Mouse (Mus musculus): ENCODE data around the gene Spata4. TPM values are rescaled to one million over a fixed set of nuclear protein-coding genes. Genes with fewer than 3 reads are reported as not detected.
A peak's percentile ranks its signal among the peaks of the same experiment; 100 is the strongest.

Gene Spata4
- not detected for polyA plus RNA-seq (2012; fragmentation: generic; extraction: Trizol)

DNA sequence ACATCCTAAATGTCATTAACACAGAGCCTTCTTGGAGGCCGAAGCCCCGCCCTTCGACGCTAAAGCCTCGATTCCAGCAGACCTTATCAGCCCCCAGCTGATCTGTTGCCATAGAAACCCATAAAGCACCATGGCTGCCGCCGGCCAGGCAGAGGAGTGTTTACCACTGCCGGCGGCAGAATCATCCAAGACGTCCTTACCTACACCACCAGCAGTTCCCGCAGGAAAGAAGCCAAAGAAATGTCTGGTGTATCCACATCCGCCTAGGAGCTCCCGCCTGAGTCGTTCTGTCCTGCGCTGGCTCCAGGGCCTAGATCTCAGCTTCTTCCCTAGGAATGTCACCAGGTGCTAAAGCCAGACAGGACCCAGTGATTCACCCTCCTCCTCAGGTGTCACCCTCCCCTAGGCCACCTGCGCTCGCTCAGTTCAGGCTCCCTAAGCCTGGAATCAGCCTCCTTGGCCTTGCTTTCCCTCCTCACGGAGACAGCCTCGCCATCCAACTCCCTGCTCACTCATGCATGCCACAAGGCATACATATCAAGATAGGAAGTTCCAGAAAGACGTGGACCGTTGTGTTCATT is at the start of gene Spata4:
Gene Spata4 (plus strand): TSS at position 111 of the 581 bp plus-strand sequence.
- Histone ChIP-seq H3K4me3 (no peak within 1 kb of the TSS), H3ac (ENCODE audit: control insufficient read depth, insufficient read length) (no peak within 1 kb of the TSS), H3K36me3 (ENCODE audit: control insufficient read depth, insufficient read depth) (no peaks in the 10 kb centered on the region), H3K27me3 (ENCODE audit: control insufficient read depth, insufficient read depth, insufficient read length) (no peaks in the 10 kb centered on the region), H3K79me2 (ENCODE audit: control insufficient read depth, insufficient read depth) (no peaks in the 10 kb centered on the region), H3K4me2 (ENCODE audit: low read depth) (peak within 1 kb of the TSS; percentile 31)
- TF ChIP-seq MYOG (IDR thresholded peaks at IDR 0.05; ENCODE audit: control insufficient read depth in 1 of 3, insufficient read depth in 1 of 3, insufficient read length in 2 of 3, low read depth in 2 of 3) (no peak), TCF12 (IDR thresholded peaks at IDR 0.05; ENCODE audit: insufficient read depth, poor library complexity, severe bottlenecking) (no peak), CEBPB (IDR thresholded peaks at IDR 0.05; ENCODE audit: insufficient read depth, poor library complexity, severe bottlenecking) (no peak), E2F4 (IDR thresholded peaks at IDR 0.05; ENCODE audit: insufficient read depth) (no peak), USF1 (IDR thresholded peaks at IDR 0.05; ENCODE audit: low read depth) (no peak), REST (IDR thresholded peaks at IDR 0.05; ENCODE audit: insufficient read depth, insufficient read length) (no peak), TCF3 (IDR thresholded peaks at IDR 0.05; ENCODE audit: insufficient read length, low read depth) (no peak), MYOD1 (IDR thresholded peaks at IDR 0.05; ENCODE audit: control insufficient read depth in 1 of 3, insufficient read length in 2 of 3, low read depth in 2 of 3) (no peak), MAX (IDR thresholded peaks at IDR 0.05; ENCODE audit: low read depth) (no peak), POLR2AphosphoS2 (IDR thresholded peaks at IDR 0.05; ENCODE audit: insufficient read length, low read depth) (no peak), POLR2A (IDR thresholded peaks at IDR 0.05; ENCODE audit: insufficient read length, low read depth) (no peak), SRF (IDR thresholded peaks at IDR 0.05; ENCODE audit: control insufficient read depth, insufficient read length, low read depth) (no peak)

DNA sequence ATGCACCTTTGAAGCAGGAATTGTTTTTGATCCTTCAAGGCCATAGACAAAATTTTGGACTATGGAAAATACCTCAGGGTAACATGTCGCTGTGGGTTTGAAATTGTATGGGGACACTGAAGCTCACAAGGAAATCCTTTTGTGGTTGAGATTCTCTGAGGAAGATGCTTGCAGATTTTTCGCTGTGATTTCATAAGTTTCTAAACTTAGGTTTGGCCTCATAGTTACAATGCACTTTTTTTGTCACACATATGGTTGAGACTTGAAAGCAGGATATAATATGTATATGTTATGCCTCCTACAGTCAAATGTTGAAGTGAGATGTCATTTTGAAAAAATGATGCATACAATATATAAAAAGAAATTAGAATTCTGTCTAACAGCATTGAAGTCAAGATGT is 45.7 kb upstream of the Spata4 start:
- H3K4me3 ChIP-seq, result no peak overlapping the region
- no peak overlapping the region for H3ac ChIP-seq (ENCODE audit: control insufficient read depth, insufficient read length)
- H3K36me3 ChIP-seq (ENCODE audit: control insufficient read depth, insufficient read depth), result peaks cover 13% of the 10 kb centered on the region
- TF ChIP-seq MYOD1 (IDR thresholded peaks at IDR 0.05; ENCODE audit: control insufficient read depth in 1 of 3, insufficient read length in 2 of 3, low read depth in 2 of 3) (no peak), CEBPB (IDR thresholded peaks at IDR 0.05; ENCODE audit: insufficient read depth, poor library complexity, severe bottlenecking) (0 out of 2 replicates have a peak, but pooled peaks have one; percentile 32)
- H3K27me3 ChIP-seq (ENCODE audit: control insufficient read depth, insufficient read depth, insufficient read length), result no peaks in the 10 kb centered on the region
- H3K4me2 ChIP-seq (ENCODE audit: low read depth), result peak overlapping the region; percentile 88
- H3K79me2 ChIP-seq (ENCODE audit: control insufficient read depth, insufficient read depth), result peaks cover 92% of the 10 kb centered on the region

- H3K27me3 ChIP-seq (ENCODE audit: control insufficient read depth, insufficient read depth, insufficient read length), result no peaks in the 10 kb centered on the region
- H3ac ChIP-seq (ENCODE audit: control insufficient read depth, insufficient read length), result no peak overlapping the region
- no peak overlapping the region for H3K4me3 ChIP-seq
- no peak for TF ChIP-seq TCF12 (IDR thresholded peaks at IDR 0.05; ENCODE audit: insufficient read depth, poor library complexity, severe bottlenecking)
- TF ChIP-seq MAX (IDR thresholded peaks at IDR 0.05; ENCODE audit: low read depth), result no peak
- TF ChIP-seq E2F4 (IDR thresholded peaks at IDR 0.05; ENCODE audit: insufficient read depth), result no peak
- no peak for TF ChIP-seq POLR2AphosphoS2 (IDR thresholded peaks at IDR 0.05; ENCODE audit: insufficient read length, low read depth)
- no peak for TF ChIP-seq MYOD1 (IDR thresholded peaks at IDR 0.05; ENCODE audit: control insufficient read depth in 1 of 3, insufficient read length in 2 of 3, low read depth in 2 of 3)
- TF ChIP-seq MYOG (IDR thresholded peaks at IDR 0.05; ENCODE audit: control insufficient read depth in 1 of 3, insufficient read depth in 1 of 3, insufficient read length in 2 of 3, low read depth in 2 of 3), result no peak
- TF ChIP-seq TCF3 (IDR thresholded peaks at IDR 0.05; ENCODE audit: insufficient read length, low read depth), result no peak
- no peak for TF ChIP-seq REST (IDR thresholded peaks at IDR 0.05; ENCODE audit: insufficient read depth, insufficient read length)
- H3K36me3 ChIP-seq (ENCODE audit: control insufficient read depth, insufficient read depth), result peaks cover 32% of the 10 kb centered on the region
- H3K4me2 ChIP-seq (ENCODE audit: low read depth), result no peak overlapping the region
- peaks cover 96% of the 10 kb centered on the region for H3K79me2 ChIP-seq (ENCODE audit: control insufficient read depth, insufficient read depth)
Observed at GRCm38 (mm10) chr8:54562137-54562536, 38.4 kb upstream of the Spata4 start.

GRCm38 (mm10) chr8:54565181-54565580 is 35.4 kb upstream of the Spata4 start:
- no peak overlapping the region for H3K4me3 ChIP-seq

More at GRCm38 (mm10) chr8:54565181-54565580, 35.4 kb upstream of the Spata4 start:
- H3K27me3 ChIP-seq (ENCODE audit: control insufficient read depth, insufficient read depth, insufficient read length), result no peaks in the 10 kb centered on the region
- no peak overlapping the region for H3K4me2 ChIP-seq (ENCODE audit: low read depth)
- H3K36me3 ChIP-seq (ENCODE audit: control insufficient read depth, insufficient read depth), result peaks cover 26% of the 10 kb centered on the region
- peaks cover 100% of the 10 kb centered on the region for H3K79me2 ChIP-seq (ENCODE audit: control insufficient read depth, insufficient read depth)
- H3ac ChIP-seq (ENCODE audit: control insufficient read depth, insufficient read length), result no peak overlapping the region
- TF ChIP-seq MYOD1 (IDR thresholded peaks at IDR 0.05; ENCODE audit: control insufficient read depth in 1 of 3, insufficient read length in 2 of 3, low read depth in 2 of 3) (no peak), TCF3 (IDR thresholded peaks at IDR 0.05; ENCODE audit: insufficient read length, low read depth) (no peak), POLR2AphosphoS2 (IDR thresholded peaks at IDR 0.05; ENCODE audit: insufficient read length, low read depth) (no peak), REST (IDR thresholded peaks at IDR 0.05; ENCODE audit: insufficient read depth, insufficient read length) (no peak), TCF12 (IDR thresholded peaks at IDR 0.05; ENCODE audit: insufficient read depth, poor library complexity, severe bottlenecking) (no peak), USF1 (IDR thresholded peaks at IDR 0.05; ENCODE audit: low read depth) (no peak), POLR2A (IDR thresholded peaks at IDR 0.05; ENCODE audit: insufficient read length, low read depth) (no peak), SRF (IDR thresholded peaks at IDR 0.05; ENCODE audit: control insufficient read depth, insufficient read length, low read depth) (no peak), MAX (IDR thresholded peaks at IDR 0.05; ENCODE audit: low read depth) (no peak), MYOG (IDR thresholded peaks at IDR 0.05; ENCODE audit: control insufficient read depth in 1 of 3, insufficient read depth in 1 of 3, insufficient read length in 2 of 3, low read depth in 2 of 3) (no peak), CEBPB (IDR thresholded peaks at IDR 0.05; ENCODE audit: insufficient read depth, poor library complexity, severe bottlenecking) (no peak), E2F4 (IDR thresholded peaks at IDR 0.05; ENCODE audit: insufficient read depth) (no peak)

Data from myocyte (in vitro differentiated cells).